Mouse (Mus musculus): ENCODE measurements around the gene Mdm2.

DNA sequence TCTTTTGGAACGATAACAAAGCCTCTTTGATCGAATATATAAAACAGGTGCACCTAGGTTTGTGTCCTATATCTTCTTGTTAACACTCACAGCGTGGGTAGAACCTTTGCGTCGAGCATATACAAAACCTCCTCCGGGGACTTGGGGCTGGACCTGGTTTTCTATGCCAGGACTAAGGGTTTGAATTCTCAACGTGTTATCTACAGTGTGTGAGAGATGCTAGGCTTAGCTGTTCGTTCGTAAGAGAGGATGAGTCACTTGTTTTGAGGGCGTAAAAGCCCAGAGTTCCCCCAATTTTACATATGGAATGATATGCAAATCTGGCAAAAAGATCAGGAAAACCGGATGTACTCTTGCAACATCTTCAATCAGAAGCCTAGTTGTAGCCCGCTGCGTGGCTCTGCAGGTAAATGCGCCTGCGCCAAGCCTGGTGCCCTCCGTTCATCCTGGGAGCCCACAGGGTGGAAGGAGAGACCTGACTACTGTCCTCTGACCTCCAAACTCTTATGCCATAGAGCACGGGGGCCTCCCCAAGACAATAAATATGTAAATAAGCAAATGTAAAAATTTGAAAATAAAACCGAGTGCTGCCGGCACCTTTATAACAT lies 34.4 kb downstream of the Mdm2 start:
- TF ChIP-seq CTCF (IDR thresholded peaks at IDR 0.05) (no peak), POLR2A (IDR thresholded peaks at IDR 0.05; ENCODE audit: insufficient read depth, low read depth, low read length) (no peak)
